Mouse (Mus musculus) adrenal gland, postnatal 14 days (tissue): ENCODE data around the gene Socs1. TPM values are rescaled to one million over a fixed set of nuclear protein-coding genes. Genes with fewer than 3 reads are reported as not detected.

Experiments
- DNase-seq: peaks from one replicate; pipeline ENCODE4 v3.0.0; 2021; ENCODE audit warnings: mixed read lengths
- total RNA-seq: library from RNA; stranded (reverse); gene quantifications from 2 replicates; pipeline ENCODE4 v1.2.3, GENCODE M21; 2021

Gene Socs1
- total RNA-seq, 1 experiment from 2014 or later: 2.4 TPM

- DNase-seq: no peak
Measured at GRCm38 (mm10) chr16:10763540-10764264, 21.6 kb downstream of the Socs1 start.

- no peak for DNase-seq
Measured at GRCm38 (mm10) chr16:10762569-10763180, 22.7 kb downstream of the Socs1 start.

DNA sequence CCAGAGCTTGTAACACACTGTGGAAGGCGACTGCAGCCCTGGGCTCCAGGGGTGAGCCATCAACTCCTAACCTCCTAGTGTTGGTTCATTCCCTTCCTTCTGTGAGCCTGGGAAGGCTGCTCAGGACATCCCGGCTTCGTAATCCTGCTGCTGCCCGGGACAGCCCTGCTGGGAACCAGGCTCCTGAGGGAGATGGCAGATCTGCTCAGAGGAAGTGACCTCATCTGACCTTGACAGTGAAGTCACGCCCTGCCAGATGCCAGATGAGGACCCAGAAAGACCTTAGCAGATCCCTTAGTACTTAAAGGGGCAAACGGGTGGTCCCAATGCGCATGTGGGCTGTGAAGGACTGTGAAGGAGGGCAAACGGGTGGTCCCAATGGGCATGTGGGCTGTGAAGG is 24.2 kb downstream of the Socs1 start:
- peak; percentile 51 for DNase-seq

GRCm38 (mm10) chr16:10756168-10756567 is 29.2 kb downstream of the Socs1 start:
- no peak for DNase-seq

DNA sequence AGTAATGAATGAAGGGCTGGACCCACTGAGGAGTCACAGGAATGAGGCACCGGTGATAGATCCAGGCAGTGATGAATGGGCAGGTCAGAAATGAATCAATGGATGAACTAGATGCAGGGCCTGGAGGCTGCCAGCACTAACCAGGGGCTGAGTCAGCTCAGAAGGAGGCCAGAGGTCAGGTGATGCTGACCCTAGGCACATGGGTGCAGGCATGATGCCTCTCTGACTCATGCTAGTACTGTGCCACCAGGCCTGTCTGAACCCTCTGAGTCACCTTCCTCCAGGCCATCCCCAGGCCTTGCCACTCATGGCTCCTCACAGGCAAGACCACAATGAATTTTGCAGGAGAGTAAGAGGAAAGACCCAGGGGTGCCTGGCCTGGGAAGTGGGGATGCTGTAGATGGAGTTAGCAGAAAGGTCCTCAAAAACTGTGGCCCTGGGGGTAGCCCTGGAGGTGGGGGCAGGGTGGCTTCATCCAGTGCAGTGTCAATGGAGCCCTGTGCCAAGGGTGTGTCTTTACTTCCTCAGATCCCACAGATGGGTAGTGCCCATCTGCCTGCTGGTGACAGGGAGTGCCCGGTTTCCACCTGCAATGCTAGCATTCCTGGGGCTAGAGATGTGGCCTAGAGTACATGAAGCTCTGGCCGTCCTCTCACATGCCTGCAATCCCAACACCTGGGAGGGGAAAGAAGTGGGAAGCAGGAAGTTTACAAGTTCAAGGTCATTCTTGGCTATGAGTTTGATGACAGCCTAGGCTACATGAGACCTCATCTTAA is 30.6 kb downstream of the Socs1 start:
- peak; percentile 85 for DNase-seq

DNA sequence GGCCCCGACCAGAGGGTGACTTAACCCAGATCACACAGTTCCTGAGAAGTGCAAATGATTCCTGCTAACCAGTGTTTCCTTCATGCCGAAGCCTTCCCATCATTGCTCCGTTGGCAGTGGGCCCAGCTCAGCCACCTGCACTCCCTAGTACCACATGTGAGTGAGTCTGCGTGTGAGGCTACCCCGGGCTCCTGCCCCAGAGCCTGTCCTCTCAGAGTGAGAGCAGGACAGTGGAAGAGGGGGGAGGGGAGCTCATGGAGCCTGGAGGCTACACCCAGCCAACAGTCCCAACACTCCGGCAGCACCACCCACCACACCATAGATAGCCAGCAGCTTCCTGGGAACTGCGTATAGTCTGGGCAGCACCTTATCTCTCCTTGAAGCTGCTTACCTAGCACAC is 35.5 kb downstream of the Socs1 start:
- DNase-seq: peak; percentile 29

- DNase-seq: no peak
Measured at GRCm38 (mm10) chr16:10749226-10749625, 36.1 kb downstream of the Socs1 start.

DNA sequence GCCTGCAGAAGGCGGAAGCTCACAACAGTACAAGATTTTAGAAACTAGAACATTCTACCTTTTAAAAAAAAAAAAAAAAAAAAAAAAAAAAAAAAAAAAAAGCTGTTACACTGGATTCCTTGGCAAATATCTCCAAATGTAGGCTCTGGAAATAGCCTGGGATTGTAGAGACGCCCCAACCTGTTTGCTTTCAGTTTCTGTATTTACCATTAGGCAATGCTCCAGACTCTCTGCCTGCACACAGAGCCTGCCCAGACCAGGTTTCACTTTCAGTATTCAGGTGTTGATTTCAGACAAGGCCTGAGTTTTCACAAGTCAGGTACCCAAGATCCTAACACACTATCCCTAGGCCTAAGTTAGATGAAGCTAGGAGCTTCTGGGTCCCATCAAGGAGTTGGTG is 44.3 kb downstream of the Socs1 start:
- peak; percentile 34 for DNase-seq

GRCm38 (mm10) chr16:10739854-10740398 is 45.4 kb downstream of the Socs1 start:
- DNase-seq: no peak

DNA sequence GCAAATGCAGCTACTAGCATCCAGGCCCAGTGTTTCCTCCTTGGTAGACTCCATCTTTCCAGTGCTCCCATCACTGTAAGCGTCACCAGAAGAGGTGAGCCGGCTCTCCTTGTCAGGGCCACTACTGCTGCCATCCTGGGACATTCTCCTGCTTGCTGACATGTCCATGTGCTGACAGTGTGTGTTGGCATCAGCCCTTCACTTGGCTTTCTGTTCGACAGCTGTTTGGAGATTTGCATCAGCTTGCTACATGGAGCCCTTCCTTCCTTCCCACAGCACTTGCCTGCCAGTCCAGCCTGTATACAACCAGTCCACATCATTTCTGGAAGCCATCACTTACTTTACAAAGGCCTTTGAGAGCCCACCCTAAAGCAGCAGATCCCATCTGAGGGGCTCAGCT is 46.5 kb downstream of the Socs1 start:
- no peak for DNase-seq

- DNase-seq: peak; percentile 59
Measured at GRCm38 (mm10) chr16:10737571-10737970, 47.8 kb downstream of the Socs1 start.

DNA sequence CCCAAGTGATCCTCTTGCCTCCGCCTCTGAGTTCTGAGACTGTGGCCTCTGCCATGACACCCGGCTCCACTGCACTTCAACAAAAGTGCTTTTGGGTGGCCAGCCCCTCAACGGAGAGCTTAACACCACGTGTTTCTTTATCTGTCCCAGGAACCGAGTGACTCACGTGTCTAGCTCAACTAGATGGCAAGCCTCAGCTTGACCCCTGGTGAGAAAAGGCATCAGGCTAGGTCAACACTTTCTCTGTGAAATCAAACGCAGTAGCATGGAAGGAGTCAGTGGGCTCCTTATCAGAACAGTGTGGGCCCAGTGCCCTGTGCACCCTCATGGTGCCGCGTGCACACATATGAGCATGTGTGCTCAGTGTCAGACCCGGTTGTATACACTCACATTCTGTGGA is 49.0 kb downstream of the Socs1 start:
- DNase-seq: no peak

- peak; percentile 57 for DNase-seq
Measured at GRCm38 (mm10) chr16:10735781-10736180, 49.6 kb downstream of the Socs1 start.

- DNase-seq: no peak
Measured at GRCm38 (mm10) chr16:10732421-10732820, 52.9 kb downstream of the Socs1 start.

Other genes with a start within 250 kb of the Socs1 start
- gene Dexi, start 242.5 kb downstream of the Socs1 start, total RNA-seq: 16.7 and 17.4 TPM in 2 replicates
- 37.0 and 42.8 TPM in 2 replicates for gene Clec16a, start 240.2 kb downstream of the Socs1 start, total RNA-seq
- not detected in 2 replicates for gene Tnp2, start 3.1 kb upstream of the Socs1 start, total RNA-seq
- not detected in 2 replicates for gene Prm3, start 5.4 kb upstream of the Socs1 start, total RNA-seq
- gene Prm2, start 10.6 kb upstream of the Socs1 start, total RNA-seq: not detected in 2 replicates
- not detected in 2 replicates for gene Prm1, start 20.3 kb upstream of the Socs1 start, total RNA-seq
- not detected in 2 replicates for gene Gm11172, start 27.4 kb upstream of the Socs1 start, total RNA-seq
- gene Rmi2, start 49.5 kb upstream of the Socs1 start, total RNA-seq: 1.5 and 1.6 TPM in 2 replicates